Mouse (Mus musculus) spleen, adult 10 weeks (tissue): ENCODE measurements around the gene Gm49387. TPM values are rescaled to one million over a fixed set of nuclear protein-coding genes. Genes with fewer than 3 reads are reported as not detected.

Experiments used
- polyA plus RNA-seq: library from polyadenylated mRNA; stranded (reverse); fragments of 350-450 nt; fragmentation: Illumina TruSeq; extraction: RNeasy Lipid Tissue Mini Kit (QIAGEN cat#74804); gene quantifications from one replicate; pipeline ENCODE4 v1.2.3, GENCODE M21; 2015; ENCODE audit warnings: low replicate concordance; ENCODE audit not compliant: insufficient read depth

Gm49387 gene
- polyA plus RNA-seq = not detected

GRCm38 (mm10) chr14:31640346-31640889 is at the start of gene Gm49387:
Gm49387 (minus strand) TSS chr14:31640878.

GRCm38 (mm10) chr14:31640890-31641505 is 320 bp upstream of the Gm49387 start, which contains the start of the genes Btd and Hacl1:
Btd (plus strand) TSS chr14:31641028.
Hacl1 (minus strand) TSS chr14:31641286.

GRCm38 (mm10) chr14:31591243-31591642 is 49.4 kb downstream of the Gm49387 start, which contains the start of gene Colq:
Colq (minus strand) TSS chr14:31591343.

Other genes with a start within 250 kb of the Gm49387 start
- 102 TPM for gene Sh3bp5, start 204.8 kb downstream of the Gm49387 start, polyA plus RNA-seq
- gene Eaf1, start 146.5 kb downstream of the Gm49387 start, polyA plus RNA-seq = 40.0 TPM
- 57.1 TPM for gene Mettl6, start 145.8 kb downstream of the Gm49387 start, polyA plus RNA-seq
- 17.7 TPM for gene Colq, start 49.5 kb downstream of the Gm49387 start, polyA plus RNA-seq
- 12.3 TPM for gene Btd, start 150 bp upstream of the Gm49387 start, polyA plus RNA-seq
- gene Hacl1, start 408 bp upstream of the Gm49387 start, polyA plus RNA-seq = 16.3 TPM
- 25.8 TPM for gene Ankrd28, start 189.8 kb upstream of the Gm49387 start, polyA plus RNA-seq